25 mouse cellular contexts compared by ENCODE assay signal in genomic region chr8:113725331-113725730, GRCm38 (mm10).
"Had no signal": no experiment of that assay in that cellular context is flagged by ENCODE, and none has a peak within 500 bp of the region (broad histone marks: within the 10 kb centered on the region; RNA-seq: fewer than 3 reads in every experiment).

No protein-coding gene starts in this region.

- H3K9me3 ChIP-seq: heart, embryonic 10.5 days; heart, embryonic 12.5 days; hindbrain, embryonic 10.5 days; hindbrain, embryonic 12.5 days; intestine, embryonic 15.5 days; kidney, embryonic 15.5 days; limb, embryonic 15.5 days; liver, embryonic 12.5 days had no signal

- H3K36me3 ChIP-seq: heart, embryonic 10.5 days; heart, embryonic 12.5 days; hindbrain, embryonic 10.5 days; hindbrain, embryonic 12.5 days; intestine, embryonic 15.5 days; kidney, embryonic 15.5 days; limb, embryonic 15.5 days; liver, embryonic 12.5 days had no signal

- ATAC-seq: hindbrain, embryonic 16.5 days; inflammation-experienced regulatory T-cells, adult 6 months; intestine, embryonic 15.5 days; intestine, postnatal 0 days; liver, embryonic 12.5 days had no signal

- DNase-seq: gastrocnemius, postnatal 14 days; gastrocnemius, postnatal 36 days; heart, adult 18-20 months; heart, postnatal 10 days; heart, postnatal 4 days; kidney, adult 18-20 months; kidney, adult 9 months; kidney, postnatal 10 days; kidney, postnatal 25 days; kidney, postnatal 4 days had no signal

- H3K9ac ChIP-seq: heart, embryonic 12.5 days; hindbrain, embryonic 12.5 days; hindbrain, embryonic 14.5 days; intestine, embryonic 15.5 days; kidney, embryonic 15.5 days; limb, embryonic 15.5 days; liver, embryonic 12.5 days; liver, embryonic 14.5 days had no signal

- H3K4me1 ChIP-seq: liver, embryonic 12.5 days had no signal

- H3K4me3 ChIP-seq: heart, embryonic 10.5 days; heart, embryonic 12.5 days; hindbrain, embryonic 10.5 days; hindbrain, embryonic 12.5 days; intestine, embryonic 15.5 days; kidney, embryonic 15.5 days; layer of hippocampus, adult 2 months; left cerebral cortex, adult 2 months; limb, embryonic 15.5 days; liver, embryonic 12.5 days had no signal

- H3K27ac ChIP-seq: heart, embryonic 10.5 days; hindbrain, embryonic 10.5 days; hindbrain, embryonic 12.5 days; hindbrain, embryonic 14.5 days; intestine, embryonic 15.5 days; kidney, embryonic 15.5 days; layer of hippocampus, adult 2 months; left cerebral cortex, adult 2 months; limb, embryonic 15.5 days; liver, embryonic 12.5 days; liver, embryonic 14.5 days had no signal

- H3K4me2 ChIP-seq: heart, embryonic 12.5 days; hindbrain, embryonic 12.5 days; hindbrain, embryonic 14.5 days; intestine, embryonic 15.5 days; kidney, embryonic 15.5 days; limb, embryonic 15.5 days; liver, embryonic 12.5 days had no signal

- H3K27me3 ChIP-seq: heart, embryonic 12.5 days; hindbrain, embryonic 12.5 days; intestine, embryonic 15.5 days; kidney, embryonic 15.5 days; liver, embryonic 12.5 days had no signal
